Mouse (Mus musculus): Measurements from ENCODE around the gene Rtn3.

- TF ChIP-seq CTCF (IDR thresholded peaks at IDR 0.05; ENCODE audit: borderline replicate concordance, insufficient read depth, low read length), result no peak
- TF ChIP-seq POLR2A (IDR thresholded peaks at IDR 0.05; ENCODE audit: low read depth, low read length), result no peak
Measured at GRCm38 (mm10) chr19:7386042-7386441, 97.0 kb downstream of the Rtn3 start.

Measured in embryonic fibroblast, embryonic 13.5 days (primary cell).